Comparison of ENCODE assay signal across 17 mouse cellular contexts in genomic region chr4:131159712-131160111, GRCm38 (mm10).
A peak's percentile ranks its signal among the peaks of the same experiment; 100 is the strongest.
DNase-seq lines count a peak whose midpoint lies in the region; ATAC-seq lines count a peak whose summit lies in the region.
"Had no signal": no experiment of that assay in that cellular context is flagged by ENCODE, and none has a peak within 500 bp of the region (broad histone marks: within the 10 kb centered on the region; RNA-seq: fewer than 3 reads in every experiment).

No protein-coding gene starts in this region.

- WGBS in forebrain, embryonic 15.5 days, result 12% methylated on average over 5 of the region's 5 CpGs
- WGBS in midbrain, embryonic 13.5 days, result 18% methylated on average over 5 of the region's 5 CpGs

- H3K27ac ChIP-seq in forebrain, embryonic 15.5 days (replicated peaks), result 0 out of 2 replicates have a peak overlapping the region, but pooled peaks have one; percentile 0
- H3K27ac ChIP-seq in midbrain, embryonic 13.5 days, result peak overlapping the region; percentile 22; the same call in 1 of the 2 replicates
- H3K27ac ChIP-seq: heart, adult 2 months; limb, embryonic 15.5 days; lung, embryonic 15.5 days; stomach, postnatal 0 days had no signal

- ATAC-seq in cerebellum, adult (ENCODE audit: insufficient number of reproducible peaks, low FRiP score, low TSS enrichment), result peak; percentile 66
- peak; percentile 82 for ATAC-seq in forebrain, embryonic 15.5 days (replicated peaks)
- ATAC-seq in midbrain, embryonic 13.5 days, result peak; percentile 69
- ATAC-seq: activated CD4-positive, CD25-positive, alpha-beta regulatory T cell, adult 4 months; intestine, postnatal 0 days had no signal

- no peak overlapping the region for H3K4me2 ChIP-seq in forebrain, embryonic 15.5 days (replicated peaks)
- no peak overlapping the region; the same call in 1 of the 2 replicates for H3K4me2 ChIP-seq in midbrain, embryonic 13.5 days (replicated peaks)
- H3K4me2 ChIP-seq: limb, embryonic 15.5 days; lung, embryonic 15.5 days had no signal

- DNase-seq in cerebellum, postnatal 10 days, result no peak
- DNase-seq in cerebellum, adult 9-10 months, result peak; percentile 72
- no peak for DNase-seq in left cerebral cortex, adult 18-20 months (ENCODE audit: low spot score in 2 of 2)
- no peak for DNase-seq in gastrocnemius, postnatal 10 days
- no peak for DNase-seq in ovary, postnatal 10 days (ENCODE audit: low spot score)
- DNase-seq: heart, adult 2 months; heart, postnatal 10 days; kidney, postnatal 25 days; spleen, adult 18-20 months had no signal

- H3K27me3 ChIP-seq in forebrain, embryonic 15.5 days, result no peaks in the 10 kb centered on the region
- no peaks in the 10 kb centered on the region for H3K27me3 ChIP-seq in midbrain, embryonic 13.5 days
- H3K27me3 ChIP-seq: lung, embryonic 15.5 days had no signal

- no peak overlapping the region for H3K9ac ChIP-seq in forebrain, embryonic 15.5 days (replicated peaks)
- 0 out of 2 replicates have a peak overlapping the region, but pooled peaks have one; percentile 33 for H3K9ac ChIP-seq in midbrain, embryonic 13.5 days (replicated peaks)
- H3K9ac ChIP-seq: limb, embryonic 15.5 days; lung, embryonic 15.5 days had no signal

- no peaks in the 10 kb centered on the region for H3K36me3 ChIP-seq in forebrain, embryonic 15.5 days
- H3K36me3 ChIP-seq in midbrain, embryonic 13.5 days, result no peaks in the 10 kb centered on the region
- H3K36me3 ChIP-seq: limb, embryonic 15.5 days; lung, embryonic 15.5 days had no signal

- H3K4me1 ChIP-seq in forebrain, embryonic 15.5 days, result peaks cover 30% of the 10 kb centered on the region
- H3K4me1 ChIP-seq in midbrain, embryonic 13.5 days (replicated peaks), result peaks cover 39% of the 10 kb centered on the region

- H3K4me3 ChIP-seq in forebrain, embryonic 15.5 days, result no peak overlapping the region
- no peak overlapping the region for H3K4me3 ChIP-seq in midbrain, embryonic 13.5 days (replicated peaks)
- H3K4me3 ChIP-seq: heart, adult 2 months; limb, embryonic 15.5 days; lung, embryonic 15.5 days had no signal

- no peaks in the 10 kb centered on the region for H3K9me3 ChIP-seq in forebrain, embryonic 15.5 days
- no peaks in the 10 kb centered on the region for H3K9me3 ChIP-seq in midbrain, embryonic 13.5 days
- H3K9me3 ChIP-seq: limb, embryonic 15.5 days; lung, embryonic 15.5 days had no signal
